ENCODE assay signal across 26 mouse cellular contexts in the genomic region with DNA sequence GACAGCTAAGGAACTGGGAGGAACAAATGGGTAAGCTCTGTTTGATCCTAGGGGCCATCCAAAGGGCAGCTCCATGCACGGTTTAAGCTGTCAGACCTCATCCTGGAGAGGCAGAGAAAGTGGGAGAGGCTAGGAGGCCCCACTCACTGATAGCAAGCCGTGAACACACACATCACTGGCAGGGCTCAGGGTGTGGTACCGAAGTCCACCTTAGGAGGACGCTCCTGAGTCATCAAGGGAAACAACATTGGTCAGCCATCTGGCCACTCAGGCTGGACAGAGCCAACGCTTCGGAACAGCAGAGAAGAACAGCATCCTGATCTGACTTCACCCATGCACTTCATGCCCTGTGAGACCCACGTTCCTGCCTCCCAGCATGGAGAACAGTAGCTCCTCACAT. TPM values are rescaled to one million over a fixed set of nuclear protein-coding genes. Genes with fewer than 3 reads are reported as not detected.
A peak's percentile ranks its signal among the peaks of the same experiment; 100 is the strongest.
DNase-seq lines count a peak whose midpoint lies in the region; ATAC-seq and TF ChIP-seq lines count a peak whose summit lies in the region.
"Had no signal": no experiment of that assay in that cellular context is flagged by ENCODE, and none has a peak within 500 bp of the region (broad histone marks: within the 10 kb centered on the region; RNA-seq: fewer than 3 reads in every experiment).

No protein-coding gene starts in this region.

- no peak for ATAC-seq in midbrain, postnatal 0 days (ENCODE audit: low FRiP score)
- no peak for ATAC-seq in midbrain, embryonic 16.5 days
- ATAC-seq: activated CD4-positive, CD25-positive, alpha-beta regulatory T cell, adult 4 months; forebrain, embryonic 14.5 days; Patski had no signal

- peak; percentile 57 for DNase-seq in cerebellum, adult 9-11 months
- no peak for DNase-seq in cerebellum, postnatal 36 days
- no peak for DNase-seq in layer of hippocampus, adult 2 months (ENCODE audit: low spot score in 2 of 2)
- no peak for DNase-seq in layer of hippocampus, postnatal 14 days (ENCODE audit: low spot score in 2 of 2)
- no peak for DNase-seq in midbrain, postnatal 0 days (ENCODE audit: low spot score)
- no peak for DNase-seq in heart, adult 9 months (ENCODE audit: low spot score in 2 of 2)
- DNase-seq: adrenal gland, postnatal 14 days; cerebellum, postnatal 10 days; embryo, embryonic 11 days; gastrocnemius, postnatal 10 days; heart, adult 18-20 months; heart, postnatal 14 days had no signal

- 83% methylated on average over 7 of the region's 7 CpGs for WGBS in midbrain, postnatal 0 days
- 83% methylated on average over 7 of the region's 7 CpGs for WGBS in midbrain, embryonic 16.5 days

- no peak overlapping the region for H3K4me2 ChIP-seq in midbrain, postnatal 0 days (ENCODE audit: low read depth, low read length, poor library complexity, severe bottlenecking)
- H3K4me2 ChIP-seq in midbrain, embryonic 16.5 days (ENCODE audit: low read length), result no peak overlapping the region
- H3K4me2 ChIP-seq: embryonic facial prominence, embryonic 15.5 days; heart, embryonic 11.5 days; heart, embryonic 15.5 days; hindbrain, embryonic 13.5 days had no signal

- H3K9ac ChIP-seq in midbrain, postnatal 0 days (replicated peaks; ENCODE audit: low read length, poor library complexity, severe bottlenecking), result no peak overlapping the region
- no peak overlapping the region for H3K9ac ChIP-seq in midbrain, embryonic 16.5 days (ENCODE audit: low read depth, low read length)
- H3K9ac ChIP-seq: embryonic facial prominence, embryonic 15.5 days; heart, embryonic 15.5 days; hindbrain, embryonic 13.5 days had no signal

- no peaks in the 10 kb centered on the region for H3K4me1 ChIP-seq in midbrain, postnatal 0 days (ENCODE audit: insufficient read depth, low read length)
- H3K4me1 ChIP-seq in midbrain, embryonic 16.5 days (ENCODE audit: control insufficient read depth, insufficient read depth, low read length), result no peaks in the 10 kb centered on the region
- H3K4me1 ChIP-seq: heart, embryonic 15.5 days; hindbrain, embryonic 13.5 days had no signal

- H3K9me3 ChIP-seq in midbrain, postnatal 0 days (ENCODE audit: low read length), result no peaks in the 10 kb centered on the region
- no peaks in the 10 kb centered on the region for H3K9me3 ChIP-seq in midbrain, embryonic 16.5 days (replicated peaks; ENCODE audit: control insufficient read depth, low read length, poor library complexity, severe bottlenecking)
- H3K9me3 ChIP-seq: embryonic facial prominence, embryonic 15.5 days; forebrain, embryonic 10.5 days; heart, embryonic 15.5 days; hindbrain, embryonic 13.5 days had no signal

- peaks cover 68% of the 10 kb centered on the region for H3K36me3 ChIP-seq in midbrain, postnatal 0 days (ENCODE audit: insufficient read depth, low read length)
- 0 out of 2 replicates have a peak, but pooled peaks cover 7% of the 10 kb centered on the region for H3K36me3 ChIP-seq in midbrain, embryonic 16.5 days (ENCODE audit: control insufficient read depth, insufficient read depth, low read length)
- H3K36me3 ChIP-seq: embryonic facial prominence, embryonic 15.5 days; forebrain, embryonic 10.5 days; heart, embryonic 15.5 days had no signal

- TF ChIP-seq CTCF in layer of hippocampus, adult 2 months (conservative IDR thresholded peaks at IDR 0.05), result peak; percentile 53
- TF ChIP-seq CTCF in midbrain, postnatal 0 days (IDR thresholded peaks at IDR 0.05), result peak; percentile 25

- peak overlapping the region; percentile 39; the same call in 1 of the 2 replicates for H3K27ac ChIP-seq in layer of hippocampus, adult 2 months
- H3K27ac ChIP-seq in midbrain, postnatal 0 days (ENCODE audit: low read depth, low read length), result no peak overlapping the region
- no peak overlapping the region for H3K27ac ChIP-seq in midbrain, embryonic 16.5 days (ENCODE audit: low read length)
- H3K27ac ChIP-seq: embryonic facial prominence, embryonic 15.5 days; forebrain, embryonic 10.5 days; heart, embryonic 15.5 days; hindbrain, embryonic 13.5 days had no signal

- H3K27me3 ChIP-seq in midbrain, postnatal 0 days (ENCODE audit: insufficient read depth, low read length), result no peaks in the 10 kb centered on the region
- no peaks in the 10 kb centered on the region for H3K27me3 ChIP-seq in midbrain, embryonic 16.5 days (ENCODE audit: control insufficient read depth, insufficient read depth, low read depth, low read length)
- H3K27me3 ChIP-seq: CH12.LX; embryonic facial prominence, embryonic 15.5 days; heart, embryonic 15.5 days; Patski had no signal

- H3K4me3 ChIP-seq in layer of hippocampus, adult 2 months, result no peak overlapping the region
- no peak overlapping the region for H3K4me3 ChIP-seq in midbrain, postnatal 0 days (ENCODE audit: low read depth, low read length)
- H3K4me3 ChIP-seq in midbrain, embryonic 16.5 days (ENCODE audit: low read depth, low read length), result no peak overlapping the region
- H3K4me3 ChIP-seq: embryonic facial prominence, embryonic 15.5 days; erythroblast, embryonic 14.5 days; forebrain, embryonic 10.5 days; heart, embryonic 15.5 days; hindbrain, embryonic 13.5 days had no signal

RNA-seq across cellular contexts. Expression of a gene that starts 23.6 kb away (rescaled TPM):
- 10 to 100 TPM; 63.4 to 71.4 TPM for total RNA-seq in layer of hippocampus, adult 2 months (2021)
- total RNA-seq in layer of hippocampus, postnatal 14 days (2021), result 10 to 100 TPM; 84.7 to 85.3 TPM
- total RNA-seq in midbrain, postnatal 0 days (2014; rRNA removed), result 148 and 151 TPM in 2 replicates
- polyA plus RNA-seq in midbrain, postnatal 0 days (2015; fragmentation: Nextera tagmentation; extraction: Ambion mirVana), result 87.0 and 89.0 TPM in 2 replicates
- polyA plus RNA-seq in midbrain, embryonic 16.5 days (2015; fragmentation: Nextera tagmentation; extraction: Ambion mirVana), result 108 TPM in 2 replicates

RNA-seq across cellular contexts. Expression of a gene that starts 29.2 kb away (rescaled TPM):
- total RNA-seq in layer of hippocampus, adult 2 months (2021), result 1 to 10 TPM; 2.4 to 3.3 TPM
- 1 to 10 TPM; 1.3 to 1.9 TPM for total RNA-seq in layer of hippocampus, postnatal 14 days (2021)
- 7.6 and 7.7 TPM in 2 replicates for total RNA-seq in midbrain, postnatal 0 days (2014; rRNA removed)
- 13.2 and 14.1 TPM in 2 replicates for polyA plus RNA-seq in midbrain, postnatal 0 days (2015; fragmentation: Nextera tagmentation; extraction: Ambion mirVana)
- polyA plus RNA-seq in midbrain, embryonic 16.5 days (2015; fragmentation: Nextera tagmentation; extraction: Ambion mirVana), result 10.5 and 11.8 TPM in 2 replicates
- total RNA-seq: common myeloid progenitor, adult 5-6 weeks; gastrocnemius, postnatal 10 days; gastrocnemius, postnatal 4 days; hematopoietic stem cell, adult 5-6 weeks had no signal
- polyA plus RNA-seq: activated CD4-positive, CD25-positive, alpha-beta regulatory T cell, adult 4 months; erythroblast, embryonic 14.5 days had no signal
